Mouse (Mus musculus): ENCODE measurements at regions not wholly inside any gene's neighbourhood (a gene's known extent, or its start where the extent isn't known, plus 50 kb on each side); places are given as distances from the start of the nearest gene placed in this dataset.

- Histone ChIP-seq H3K9me3 (replicated peaks) (0 out of 2 replicates have a peak, but pooled peaks cover 4% of the 10 kb centered on the region), H3K27ac (replicated peaks) (no peak overlapping the region), H3K36me3 (no peaks in the 10 kb centered on the region), H3K4me3 (no peak overlapping the region), H3K27me3 (ENCODE audit: low read depth, poor library complexity, severe bottlenecking) (no peaks in the 10 kb centered on the region), H3K4me1 (no peaks in the 10 kb centered on the region)
- no peak for DNase-seq (ENCODE audit: low spot score)
Measured at GRCm38 (mm10) chr3:42878972-42879371, 1136.6 kb downstream of the D3Ertd751e start.

DNA sequence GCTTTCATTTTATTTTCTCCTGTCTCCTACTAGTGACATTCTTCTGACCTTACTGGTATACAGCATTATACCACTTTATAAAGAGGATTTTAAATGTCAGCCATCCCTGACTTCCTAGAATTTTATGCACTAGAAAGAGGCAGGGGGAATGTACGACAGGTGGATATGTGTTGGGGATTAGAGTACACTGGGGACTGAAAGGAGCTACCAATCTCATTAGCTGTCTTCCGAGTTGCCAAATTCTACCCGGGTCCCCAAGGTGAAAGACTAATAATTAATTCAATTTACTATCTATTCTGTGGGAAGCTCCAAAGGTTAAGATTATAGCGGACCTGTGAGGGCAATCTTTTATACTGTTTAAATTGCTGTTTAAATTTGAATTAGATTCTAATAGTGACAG, 1142.1 kb downstream of the D3Ertd751e start:
- no peak overlapping the region for H3K4me3 ChIP-seq
- 76% methylated on average over 4 of the region's 4 CpGs for WGBS
- H3K4me1 ChIP-seq = 0 out of 2 replicates have a peak, but pooled peaks cover 2% of the 10 kb centered on the region
- H3K9me3 ChIP-seq (replicated peaks) = 0 out of 2 replicates have a peak, but pooled peaks cover 4% of the 10 kb centered on the region
- H3K27me3 ChIP-seq (ENCODE audit: low read depth, poor library complexity, severe bottlenecking) = no peaks in the 10 kb centered on the region
- H3K27ac ChIP-seq (replicated peaks) = no peak overlapping the region
- no peak for DNase-seq (ENCODE audit: low spot score)
- no peaks in the 10 kb centered on the region for H3K36me3 ChIP-seq

DNA sequence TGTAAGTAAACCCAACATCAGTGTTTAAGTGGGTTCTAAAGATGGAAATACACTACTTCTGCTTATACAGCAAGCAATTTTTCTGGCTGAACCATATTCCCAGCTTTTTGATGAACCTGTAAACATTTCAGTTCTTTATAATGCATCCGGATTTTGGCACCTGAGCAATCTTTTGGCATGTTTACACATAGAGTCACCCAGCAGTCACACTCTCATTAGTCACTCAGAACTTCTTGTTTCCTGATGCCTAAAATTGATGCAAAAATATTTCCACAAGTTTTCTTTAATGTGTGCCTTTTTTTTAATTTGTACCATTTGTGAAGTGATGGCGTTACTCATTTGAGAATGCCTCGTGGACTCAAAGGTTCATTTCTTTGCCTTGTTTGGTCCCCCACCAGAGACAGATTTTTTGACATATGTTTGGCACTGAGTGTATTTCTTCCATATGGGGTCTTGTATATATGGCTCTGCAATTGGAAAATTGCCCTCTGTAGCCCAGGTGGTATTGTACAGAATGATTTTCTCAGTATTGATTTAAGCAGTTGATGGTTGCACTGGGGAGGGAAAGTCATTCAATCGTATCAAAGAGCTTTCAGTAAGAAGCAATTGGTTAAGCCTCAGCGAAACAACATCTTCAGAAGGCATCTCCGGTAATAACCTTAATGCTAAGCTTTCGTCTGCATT, 1149.7 kb downstream of the D3Ertd751e start:
- Histone ChIP-seq H3K9me3 (replicated peaks) (no peaks in the 10 kb centered on the region), H3K4me3 (no peak overlapping the region), H3K36me3 (no peaks in the 10 kb centered on the region), H3K27ac (replicated peaks) (no peak overlapping the region), H3K27me3 (ENCODE audit: low read depth, poor library complexity, severe bottlenecking) (no peaks in the 10 kb centered on the region), H3K4me1 (0 out of 2 replicates have a peak, but pooled peaks cover 2% of the 10 kb centered on the region)
- WGBS = 84% methylated on average over 7 of the region's 7 CpGs
- DNase-seq (ENCODE audit: low spot score) = no peak

DNA sequence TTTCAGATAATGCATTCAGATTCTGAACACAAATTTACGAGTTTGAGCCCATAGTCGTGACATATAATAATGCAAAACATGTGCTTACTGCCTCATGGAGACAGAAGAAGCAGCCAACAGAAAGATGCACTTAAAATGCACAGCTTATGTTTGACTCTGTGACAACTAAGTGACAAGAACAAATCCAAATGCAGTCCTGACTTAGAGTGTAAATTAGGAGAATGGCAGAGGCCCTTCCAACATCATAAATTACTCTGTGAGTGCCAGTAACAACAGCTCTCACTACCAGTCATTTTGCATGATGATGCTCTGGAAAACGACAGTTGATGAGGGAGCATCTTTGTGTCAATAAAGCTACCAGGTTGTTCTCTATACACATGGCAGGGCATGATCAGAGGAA, 1153.4 kb downstream of the D3Ertd751e start:
- H3K4me3 ChIP-seq = no peak overlapping the region
- no peaks in the 10 kb centered on the region for H3K36me3 ChIP-seq
- 86% methylated on average over 3 of the region's 3 CpGs for WGBS
- H3K9me3 ChIP-seq (replicated peaks) = no peaks in the 10 kb centered on the region
- no peak overlapping the region for H3K27ac ChIP-seq (replicated peaks)
- no peak for DNase-seq (ENCODE audit: low spot score)
- no peaks in the 10 kb centered on the region for H3K27me3 ChIP-seq (ENCODE audit: low read depth, poor library complexity, severe bottlenecking)
- no peaks in the 10 kb centered on the region for H3K4me1 ChIP-seq

DNA sequence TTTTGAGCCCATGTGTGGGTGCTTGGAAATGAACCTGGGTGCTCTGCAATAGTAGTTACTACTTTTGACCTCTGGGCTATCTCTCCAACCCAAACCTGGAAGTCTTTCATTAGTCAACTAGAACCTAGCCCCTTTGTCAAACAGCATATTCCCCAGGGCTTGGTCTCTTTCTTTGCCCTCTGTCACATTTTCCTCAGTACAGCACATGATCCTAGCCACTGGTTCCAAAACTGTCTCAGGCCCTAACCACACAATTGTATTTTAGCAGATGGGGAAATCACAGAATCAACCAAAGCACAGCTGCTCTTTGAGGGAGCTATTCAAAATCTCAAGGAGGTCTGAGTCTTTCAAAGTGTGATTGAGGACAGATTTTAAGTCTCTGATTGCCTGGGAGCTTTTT, 1155.5 kb downstream of the D3Ertd751e start:
- Histone ChIP-seq H3K36me3 (no peaks in the 10 kb centered on the region), H3K4me1 (no peaks in the 10 kb centered on the region), H3K27me3 (ENCODE audit: low read depth, poor library complexity, severe bottlenecking) (no peaks in the 10 kb centered on the region), H3K4me3 (no peak overlapping the region), H3K9me3 (replicated peaks) (no peaks in the 10 kb centered on the region), H3K27ac (replicated peaks) (no peak overlapping the region)
- DNase-seq (ENCODE audit: low spot score) = no peak

- Histone ChIP-seq H3K4me1 (no peaks in the 10 kb centered on the region), H3K36me3 (no peaks in the 10 kb centered on the region), H3K27me3 (ENCODE audit: low read depth, poor library complexity, severe bottlenecking) (no peaks in the 10 kb centered on the region), H3K4me3 (no peak overlapping the region), H3K27ac (replicated peaks) (no peak overlapping the region), H3K9me3 (replicated peaks) (no peaks in the 10 kb centered on the region)
- 88% methylated on average over 2 of the region's 2 CpGs for WGBS
- no peak for DNase-seq (ENCODE audit: low spot score)
Measured at GRCm38 (mm10) chr3:42898934-42899333, 1156.5 kb downstream of the D3Ertd751e start.

GRCm38 (mm10) chr3:42900984-42901383, 1158.6 kb downstream of the D3Ertd751e start:
- H3K9me3 ChIP-seq (replicated peaks) = no peaks in the 10 kb centered on the region
- H3K4me3 ChIP-seq = no peak overlapping the region
- H3K36me3 ChIP-seq = no peaks in the 10 kb centered on the region
- no peak for DNase-seq (ENCODE audit: low spot score)
- no peak overlapping the region for H3K27ac ChIP-seq (replicated peaks)
- peaks cover 14% of the 10 kb centered on the region; the same call in 1 of the 2 replicates for H3K27me3 ChIP-seq (ENCODE audit: low read depth, poor library complexity, severe bottlenecking)
- 86% methylated on average over 2 of the region's 2 CpGs for WGBS
- H3K4me1 ChIP-seq = no peaks in the 10 kb centered on the region

- Histone ChIP-seq H3K27me3 (ENCODE audit: low read depth, poor library complexity, severe bottlenecking) (peaks cover 51% of the 10 kb centered on the region), H3K27ac (replicated peaks) (no peak overlapping the region)
Measured at GRCm38 (mm10) chr3:42906246-42906645, 1163.8 kb downstream of the D3Ertd751e start.

DNA sequence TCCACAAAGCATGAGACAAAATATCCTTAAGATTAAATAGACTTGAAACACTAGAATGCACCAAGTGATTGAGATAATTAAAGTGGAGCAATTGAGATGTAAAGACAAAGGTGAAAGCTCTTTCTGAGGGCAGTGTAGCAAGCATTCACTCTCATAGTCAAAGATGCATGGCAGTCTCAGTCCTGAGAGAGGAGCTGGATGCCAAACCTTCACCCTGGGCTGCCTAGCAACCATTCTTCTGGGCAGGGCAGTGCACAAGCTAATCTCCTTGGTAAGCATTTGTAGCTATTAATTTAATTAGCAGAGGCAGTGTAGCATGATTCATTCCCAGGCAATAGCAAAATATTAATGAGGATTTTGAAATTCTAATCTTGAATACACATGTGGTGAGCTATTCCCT, 1166.0 kb downstream of the D3Ertd751e start:
- no peaks in the 10 kb centered on the region for H3K9me3 ChIP-seq (replicated peaks)
- H3K27me3 ChIP-seq (ENCODE audit: low read depth, poor library complexity, severe bottlenecking) = peaks cover 51% of the 10 kb centered on the region
- H3K4me3 ChIP-seq = no peak overlapping the region
- peak; percentile 48 for DNase-seq (ENCODE audit: low spot score)
- peaks cover 8% of the 10 kb centered on the region for H3K4me1 ChIP-seq
- H3K36me3 ChIP-seq = no peaks in the 10 kb centered on the region
- H3K27ac ChIP-seq (replicated peaks) = no peak overlapping the region

More at GRCm38 (mm10) chr3:42906246-42906645, 1163.8 kb downstream of the D3Ertd751e start:
- Histone ChIP-seq H3K4me3 (no peak overlapping the region), H3K36me3 (no peaks in the 10 kb centered on the region), H3K9me3 (replicated peaks) (no peaks in the 10 kb centered on the region), H3K4me1 (peaks cover 8% of the 10 kb centered on the region)
- WGBS = 90% methylated on average over 3 of the region's 3 CpGs
- DNase-seq (ENCODE audit: low spot score) = no peak

- Histone ChIP-seq H3K4me3 (no peak overlapping the region), H3K36me3 (no peaks in the 10 kb centered on the region), H3K27me3 (ENCODE audit: low read depth, poor library complexity, severe bottlenecking) (peaks cover 9% of the 10 kb centered on the region), H3K9me3 (replicated peaks) (no peaks in the 10 kb centered on the region), H3K4me1 (peaks cover 8% of the 10 kb centered on the region), H3K27ac (replicated peaks) (no peak overlapping the region)
- no peak for DNase-seq (ENCODE audit: low spot score)
- 85% methylated on average over 2 of the region's 2 CpGs for WGBS
Measured at GRCm38 (mm10) chr3:42915146-42915545, 1172.7 kb downstream of the D3Ertd751e start.

DNA sequence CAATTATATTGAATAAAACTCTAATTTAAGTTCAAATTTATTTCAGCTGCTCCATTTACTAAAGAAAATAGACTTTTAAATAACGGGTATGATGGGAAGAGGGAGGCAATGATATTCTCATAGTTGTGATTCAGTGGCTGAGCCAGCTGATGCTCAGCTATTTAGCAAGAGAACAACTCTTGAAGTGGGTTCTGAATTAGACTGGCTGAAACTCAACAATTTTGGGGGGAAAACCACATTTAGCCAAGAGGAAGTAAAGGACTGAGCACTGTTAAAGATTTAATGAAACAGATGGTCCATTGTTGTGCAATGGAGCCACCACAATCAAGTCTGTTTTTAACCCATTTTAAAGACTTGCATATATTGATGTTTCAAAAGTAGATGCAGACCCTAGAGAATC, 1193.0 kb downstream of the D3Ertd751e start:
- WGBS = 92% methylated on average over 1 of the region's 1 CpGs
- no peaks in the 10 kb centered on the region for H3K4me1 ChIP-seq
- H3K4me3 ChIP-seq = no peak overlapping the region

GRCm38 (mm10) chr3:42977066-42977465, 1234.7 kb downstream of the D3Ertd751e start:
- no peak for DNase-seq (ENCODE audit: low spot score)
- Histone ChIP-seq H3K36me3 (no peaks in the 10 kb centered on the region), H3K27me3 (ENCODE audit: low read depth, poor library complexity, severe bottlenecking) (no peaks in the 10 kb centered on the region), H3K4me3 (no peak overlapping the region), H3K27ac (replicated peaks) (no peak overlapping the region), H3K4me1 (no peaks in the 10 kb centered on the region), H3K9me3 (replicated peaks) (no peaks in the 10 kb centered on the region)
- 89% methylated on average over 2 of the region's 2 CpGs for WGBS

More for the DNA sequence above, 1193.0 kb downstream of the D3Ertd751e start:
- no peak overlapping the region for H3K27ac ChIP-seq (replicated peaks)
- no peaks in the 10 kb centered on the region for H3K27me3 ChIP-seq (ENCODE audit: low read depth, poor library complexity, severe bottlenecking)
- H3K36me3 ChIP-seq = no peaks in the 10 kb centered on the region
- no peak for DNase-seq (ENCODE audit: low spot score)
- H3K9me3 ChIP-seq (replicated peaks) = no peaks in the 10 kb centered on the region
